Mouse (Mus musculus): Measurements from ENCODE around the gene Stxbp1.

DNA sequence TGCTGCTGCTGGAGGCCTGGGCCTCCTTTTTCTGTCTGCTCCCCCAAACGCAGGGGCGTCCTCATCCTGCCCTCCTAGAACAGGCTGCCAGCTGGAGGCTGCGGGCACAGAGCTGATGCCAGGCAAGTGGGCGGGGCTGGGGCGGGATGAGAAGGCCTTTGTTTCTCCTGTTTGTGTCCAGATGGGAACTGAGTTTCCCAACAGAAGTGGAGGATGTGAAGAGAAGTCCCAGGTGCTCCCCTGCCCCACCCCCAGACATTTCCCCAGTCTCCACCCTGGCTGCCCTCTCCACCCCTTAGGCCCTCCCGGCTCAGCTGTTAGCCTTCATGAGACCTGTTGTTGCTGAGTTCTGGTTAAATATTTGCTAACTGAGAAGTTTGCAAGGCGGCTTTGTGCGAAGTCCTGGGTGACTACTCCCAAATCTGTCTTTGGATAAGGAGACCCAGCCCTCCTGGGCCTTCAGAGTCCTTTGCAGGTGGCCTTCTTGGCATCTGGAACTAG is 48.6 kb upstream of the Stxbp1 start:
- TF ChIP-seq CTCF (IDR thresholded peaks at IDR 0.05; ENCODE audit: low read depth, low read length) (no peak), POLR2A (IDR thresholded peaks at IDR 0.05; ENCODE audit: insufficient read depth, low read length) (no peak), EP300 (IDR thresholded peaks at IDR 0.05; ENCODE audit: insufficient read depth, low read depth, low read length) (0 out of 2 replicates have a peak, but pooled peaks have one; percentile 44)

All from ES-Bruce4 (cell line).